Mouse (Mus musculus) C2C12 (cell line): ENCODE data around the gene Zbed4.

Source experiments
- CEBPB ChIP-seq: IDR thresholded peaks from one replicate; pipeline ENCODE4 v1.6.1; 2011; ENCODE audit warnings: low read depth, mild to moderate bottlenecking, control low read depth, moderate library complexity
- CTCF ChIP-seq: IDR thresholded peaks from one replicate; pipeline ENCODE4 v1.5.1; 2011; ENCODE audit not compliant: control insufficient read depth, insufficient read depth, insufficient read length
- FOSL1 ChIP-seq: IDR thresholded peaks from one replicate; pipeline ENCODE4 v1.8.0; 2011; ENCODE audit warnings: mild to moderate bottlenecking, low read length; ENCODE audit not compliant: poor library complexity, insufficient read depth, severe bottlenecking
- MAX ChIP-seq: IDR thresholded peaks from one replicate; pipeline ENCODE4 v1.6.1; 2011; ENCODE audit warnings: mild to moderate bottlenecking, control low read depth
- MYOD1 ChIP-seq: IDR thresholded peaks from one replicate; pipeline ENCODE4 v1.6.1; 2011; ENCODE audit warnings: low read depth; ENCODE audit not compliant: control insufficient read depth, insufficient read length
- MYOG ChIP-seq: IDR thresholded peaks from one replicate; pipeline ENCODE4 v1.6.1; 2011; ENCODE audit not compliant: control insufficient read depth, insufficient read length; ENCODE audit errors: extremely low read depth
- USF1 ChIP-seq: IDR thresholded peaks from one replicate; pipeline ENCODE4 v1.6.1; 2011; ENCODE audit warnings: low read depth, mild to moderate bottlenecking, control low read depth, moderate library complexity

- TF ChIP-seq CTCF (no peak), USF1 (no peak), MYOD1 (no peak), MAX (no peak), FOSL1 (no peak), MYOG (no peak), CEBPB (no peak)
These were observed 49.5 kb downstream of the Zbed4 start for GRCm38 (mm10) chr15:88800921-88801354.
